Mouse (Mus musculus): ENCODE measurements at regions not wholly inside any gene's neighbourhood (a gene's known extent, or its start where the extent isn't known, plus 50 kb on each side); places are given as distances from the start of the nearest gene placed in this dataset.
"Not testable (repeated sequence)": the region's sequence is repeated elsewhere in the genome, so short reads cannot be mapped to it uniquely, and the experiment has no call there.

DNA sequence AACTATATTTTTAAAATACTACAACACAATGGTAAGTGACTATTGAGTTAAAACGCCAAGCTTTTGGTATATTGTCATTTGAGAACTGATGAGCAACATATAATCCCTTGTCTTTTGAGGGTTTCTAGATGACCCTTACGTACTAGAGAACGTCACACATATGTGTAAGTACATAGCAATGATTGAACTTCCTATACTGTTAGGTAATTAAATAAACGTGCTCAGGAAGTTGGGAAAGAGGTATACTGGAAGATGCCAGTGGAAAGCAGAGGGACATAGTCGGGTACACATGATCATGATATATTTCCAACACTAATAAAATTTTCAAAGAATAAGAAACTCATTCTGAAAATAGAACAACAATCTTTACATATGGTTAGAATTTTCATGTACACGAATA lies 914.6 kb upstream of the Zfp386 start:
- not testable (repeated sequence) for TF ChIP-seq MAFK (IDR thresholded peaks at IDR 0.05; ENCODE audit: borderline replicate concordance, low read depth, low read length); USF1 (IDR thresholded peaks at IDR 0.05; ENCODE audit: low read depth, low read length); MYC (IDR thresholded peaks at IDR 0.05; ENCODE audit: low read depth, low read length); CTCF (IDR thresholded peaks at IDR 0.05 in 2 of 3, conservative IDR thresholded peaks at IDR 0.05 in 1 of 3; ENCODE audit: control insufficient read depth in 1 of 3, insufficient read depth in 1 of 3, low read depth in 2 of 3, low read length in 3 of 3, poor library complexity in 1 of 3, severe bottlenecking in 1 of 3); CHD2 (IDR thresholded peaks at IDR 0.05; ENCODE audit: low read length)

All from MEL (cell line).